Mouse (Mus musculus) liver, embryonic 14.5 days (tissue): Measurements from ENCODE around the gene Rela. TPM values are rescaled to one million over a fixed set of nuclear protein-coding genes. Genes with fewer than 3 reads are reported as not detected.

Experiments
- ATAC-seq: fragments of 200-750 bp; cut with Nextera tagmentation; 2 replicates; pipeline ENCODE4 v1.8.0; 2017; ENCODE audit warnings: moderate number of reproducible peaks, mild to moderate bottlenecking, moderate library complexity; ENCODE audit not compliant: insufficient read depth
- DNase-seq, 3 experiments: peaks; one replicate each; pipeline ENCODE4 v3.0.0-alpha.2; 2012 to 2013; ENCODE audit warnings: low read depth in 3 of 3, low spot score in 3 of 3
- H3K27ac ChIP-seq: fragments of 300-500 bp; sonication (generic); 2 replicates; pipeline ENCODE4 v1.5.1; 2014; ENCODE audit warnings: moderate library complexity, mild to moderate bottlenecking, control low read depth, inconsistent platforms
- H3K27me3 ChIP-seq: fragments of 300-500 bp; sonication (generic); 2 replicates; pipeline ENCODE4 v1.6.1; 2014; ENCODE audit warnings: mild to moderate bottlenecking, low read length, moderate library complexity; ENCODE audit not compliant: control insufficient read depth, insufficient read depth
- H3K36me3 ChIP-seq: fragments of 300-500 bp; sonication (generic); replicated peaks from 2 replicates; pipeline ENCODE4 v1.6.1; 2014; ENCODE audit warnings: low read depth; ENCODE audit not compliant: control insufficient read depth, insufficient read depth
- H3K4me1 ChIP-seq, 2 experiments: fragments of 200-500 bp in 1 of 2; fragments of 300-500 bp in 1 of 2; sonication (generic) in 1 of 2; replicated peaks; 2 replicates each; pipeline ENCODE4 v1.6.1; 2012 to 2014; ENCODE audit warnings: antibody characterized with exemption in 1 of 2, inconsistent platforms in 1 of 2, low read length in 1 of 2; ENCODE audit not compliant: control insufficient read depth in 2 of 2, insufficient read depth in 2 of 2
- H3K4me2 ChIP-seq: fragments of 300-500 bp; sonication (generic); 2 replicates; pipeline ENCODE4 v1.6.1; 2014; ENCODE audit warnings: low read depth, mild to moderate bottlenecking, control low read depth, moderate library complexity
- H3K4me3 ChIP-seq, 2 experiments: fragments of 200-500 bp in 1 of 2; fragments of 300-500 bp in 1 of 2; sonication (generic) in 1 of 2; 2 replicates each; pipeline ENCODE4 v1.5.1; 2012 to 2014; ENCODE audit warnings: low read depth in 2 of 2, low read length in 2 of 2, mild to moderate bottlenecking in 2 of 2, control low read depth in 1 of 2, inconsistent platforms in 1 of 2, moderate library complexity in 1 of 2; ENCODE audit not compliant: insufficient read depth in 1 of 2
- H3K9ac ChIP-seq: fragments of 300-500 bp; sonication (generic); replicated peaks from 2 replicates; pipeline ENCODE4 v1.6.1; 2014; ENCODE audit warnings: mild to moderate bottlenecking, control low read depth, moderate library complexity
- H3K9me3 ChIP-seq: fragments of 300-500 bp; sonication (generic); 2 replicates; pipeline ENCODE4 v1.6.1; 2016; ENCODE audit warnings: low read length, mixed read lengths; ENCODE audit not compliant: control insufficient read depth
- CTCF ChIP-seq: IDR thresholded peaks from 2 replicates; pipeline ENCODE4 v1.5.1; 2016; ENCODE audit warnings: antibody characterized with exemption, low read depth, control low read depth
- EP300 ChIP-seq: IDR thresholded peaks from 2 replicates; pipeline ENCODE4 v1.6.1; 2016; ENCODE audit warnings: antibody characterized with exemption, low read depth
- WGBS: fragments of 180-500 bp; shearing (Covaris S2); extraction: QIAGEN DNeasy Blood & Tissue Kit; methylation state at CpG from one replicate; pipeline ENCODE4 v1.1.7; 2014; ENCODE audit not compliant: insufficient replicate concordance; 5-methylcytosine and 5-hydroxymethylcytosine counted together
- polyA plus RNA-seq, 2 experiments: library from polyadenylated mRNA; depleted of rRNA in 1 of 2; stranded (reverse) in 1 of 2; unstranded in 1 of 2; fragments of >200 nt; fragmentation: Nextera tagmentation in 1 of 2; extraction: Ambion mirVana in 1 of 2; gene quantifications; 2 replicates each; pipeline versions ENCODE4 v1.2.1 to v1.2.3; 2012 to 2014

Gene Rela
- polyA plus RNA-seq, 2 experiments: 14.8 to 18.9 TPM

DNA sequence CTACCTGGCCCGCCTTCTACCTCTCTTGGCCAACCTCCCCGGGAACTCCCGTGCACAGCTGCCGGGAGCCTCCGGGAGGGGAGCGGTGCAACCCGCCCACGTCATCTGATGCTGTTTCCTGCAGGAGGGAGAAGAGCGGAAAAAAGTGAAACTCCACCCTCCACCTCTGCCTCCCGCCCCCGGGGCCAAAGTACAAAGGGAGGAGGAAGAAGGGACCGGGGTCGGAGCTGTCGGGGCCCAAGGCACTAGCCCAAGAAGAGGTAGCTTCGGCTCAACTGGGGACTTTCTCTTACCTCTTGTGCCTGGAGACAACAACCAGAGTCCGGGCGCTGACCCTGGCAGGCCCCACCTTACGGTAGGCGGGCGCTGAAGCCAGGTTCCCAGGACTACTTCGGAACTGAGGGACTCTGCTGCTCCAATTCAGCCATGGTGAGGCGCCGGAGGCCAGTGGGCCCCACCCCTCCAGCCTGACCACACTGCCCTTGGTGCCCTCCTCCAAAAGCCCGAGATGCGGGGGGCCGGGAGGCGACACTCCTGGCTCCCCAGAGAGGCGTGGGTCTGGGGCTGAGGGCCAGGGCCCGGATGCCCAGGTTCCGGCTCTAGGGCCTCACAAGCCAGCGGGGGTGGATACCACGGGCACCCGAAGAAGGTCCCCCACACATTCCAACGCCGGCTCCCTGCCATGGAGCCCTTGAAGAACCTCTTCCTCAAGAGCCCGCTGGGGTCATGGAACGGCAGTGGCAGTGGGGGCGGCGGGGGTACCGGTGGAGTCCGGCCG is 52.5 kb downstream of the Rela start:
- DNase-seq: peak; percentile 81 to 87 (median 82)
- peak overlapping the region; percentile 100 for H3K4me2 ChIP-seq
- H3K27me3 ChIP-seq: no peaks in the 10 kb centered on the region
- peaks cover 27% of the 10 kb centered on the region for H3K36me3 ChIP-seq
- peak overlapping the region; percentile 93 to 98 for H3K4me3 ChIP-seq
- H3K4me1 ChIP-seq: peaks cover 17 to 19% of the 10 kb centered on the region in 2 experiments
- peak overlapping the region; percentile 92 for H3K9ac ChIP-seq
- 0 out of 2 replicates have a peak, but pooled peaks have one; percentile 2 for TF ChIP-seq CTCF
- no peak; the same call in 1 of the 2 replicates for TF ChIP-seq EP300
- peak; percentile 66 for ATAC-seq
- no peaks in the 10 kb centered on the region for H3K9me3 ChIP-seq
- H3K27ac ChIP-seq: peak overlapping the region; percentile 91
- WGBS: 4% methylated on average over 42 of the region's 42 CpGs

DNA sequence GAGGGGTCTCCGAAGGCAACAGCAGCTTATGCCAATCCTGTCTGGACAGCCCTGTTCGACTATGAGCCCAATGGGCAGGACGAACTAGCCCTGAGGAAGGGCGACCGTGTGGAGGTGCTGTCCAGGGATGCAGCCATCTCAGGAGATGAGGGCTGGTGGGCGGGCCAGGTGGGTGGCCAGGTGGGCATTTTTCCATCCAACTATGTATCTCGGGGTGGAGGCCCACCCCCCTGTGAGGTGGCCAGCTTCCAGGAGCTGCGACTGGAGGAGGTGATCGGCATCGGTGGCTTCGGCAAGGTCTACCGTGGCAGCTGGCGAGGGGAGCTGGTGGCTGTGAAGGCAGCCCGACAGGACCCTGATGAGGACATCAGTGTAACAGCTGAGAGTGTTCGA is 53.1 kb downstream of the Rela start:
- H3K9me3 ChIP-seq: no peaks in the 10 kb centered on the region
- peaks cover 17 to 19% of the 10 kb centered on the region in 2 experiments for H3K4me1 ChIP-seq
- peak overlapping the region; percentile 100 for H3K4me2 ChIP-seq
- no peaks in the 10 kb centered on the region for H3K27me3 ChIP-seq
- 47% methylated on average over 15 of the region's 15 CpGs for WGBS
- no peak for ATAC-seq
- H3K4me3 ChIP-seq: peak overlapping the region; percentile 93 to 98
- TF ChIP-seq EP300 (no peak), CTCF (no peak)
- peak overlapping the region; percentile 92 for H3K9ac ChIP-seq
- H3K36me3 ChIP-seq: peaks cover 27% of the 10 kb centered on the region
- DNase-seq: no peak
- H3K27ac ChIP-seq: peak overlapping the region; percentile 91; the same call in 1 of the 2 replicates

DNA sequence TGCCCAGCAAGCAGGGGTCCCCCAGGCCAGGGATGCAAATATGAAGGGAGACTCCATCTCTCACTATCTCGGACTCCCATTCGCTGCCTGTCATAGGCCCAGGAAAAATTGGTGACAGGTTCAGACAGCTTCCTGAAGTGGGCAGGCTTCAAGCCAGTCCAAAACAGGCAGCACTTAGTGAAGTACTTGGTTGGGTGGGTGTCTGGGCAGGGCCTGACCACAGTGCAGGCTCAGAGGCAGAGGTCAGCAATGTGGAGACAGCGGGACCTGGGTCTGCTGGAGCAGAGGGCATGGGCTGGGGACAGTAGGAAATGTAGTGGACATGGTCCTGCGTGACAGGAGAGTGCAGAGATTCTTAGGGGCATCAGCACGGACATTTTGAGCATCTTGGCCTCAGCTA is 54.3 kb downstream of the Rela start:
- WGBS: 52% methylated on average over 5 of the region's 5 CpGs
- 0 out of 2 replicates have a peak, but pooled peaks have one; percentile 2 for TF ChIP-seq CTCF
- no peak for TF ChIP-seq EP300
- peaks cover 11 to 14% of the 10 kb centered on the region in 2 experiments for H3K4me1 ChIP-seq
- H3K4me2 ChIP-seq: peak overlapping the region; percentile 100
- no peaks in the 10 kb centered on the region for H3K9me3 ChIP-seq
- peak overlapping the region; percentile 55 for H3K9ac ChIP-seq
- ATAC-seq: no peak
- DNase-seq: no peak
- no peak overlapping the region for H3K27ac ChIP-seq
- peaks cover 27% of the 10 kb centered on the region for H3K36me3 ChIP-seq
- H3K27me3 ChIP-seq: no peaks in the 10 kb centered on the region
- peak overlapping the region; percentile 93 to 98 for H3K4me3 ChIP-seq

DNA sequence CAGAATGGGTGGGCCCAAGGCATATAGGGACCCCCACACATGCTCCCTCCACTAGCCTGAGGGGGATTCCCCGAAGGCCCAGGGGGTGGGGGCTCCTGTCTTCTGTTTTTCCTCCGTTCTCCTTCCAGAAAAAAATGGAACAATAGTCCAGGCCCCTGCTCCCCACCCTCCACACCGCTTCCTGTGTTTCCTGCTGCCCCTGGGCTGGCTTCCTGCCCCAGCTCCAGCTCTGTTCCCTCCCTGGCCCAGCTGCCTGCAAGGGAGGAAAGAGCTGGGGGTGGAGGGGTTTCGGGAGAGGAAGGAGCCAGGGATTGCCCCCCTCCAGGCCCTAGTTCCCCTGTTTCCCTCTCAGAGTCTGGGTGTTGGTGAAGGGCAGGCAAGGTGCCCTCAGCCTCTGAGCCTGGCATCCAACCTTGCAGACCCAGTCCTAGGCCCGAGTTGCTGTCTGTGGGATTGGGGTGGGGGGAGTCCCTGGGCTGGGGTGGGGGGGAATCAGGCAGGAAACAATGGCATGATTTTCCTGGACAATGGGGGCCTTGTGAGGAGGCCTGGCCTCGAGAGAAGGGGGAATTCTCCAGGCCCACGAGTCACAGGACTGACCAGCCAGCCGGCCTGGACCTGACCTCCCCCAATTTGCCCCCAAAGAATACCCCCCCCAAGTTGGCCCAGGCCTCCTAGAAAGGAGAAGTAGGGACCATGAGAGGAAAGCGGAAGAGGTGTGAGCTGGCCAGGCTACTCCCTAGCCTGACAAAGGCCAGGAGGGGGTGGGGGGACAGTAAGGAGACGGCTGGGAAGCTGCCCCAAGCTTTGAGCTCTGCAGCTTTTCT is 55.0 kb downstream of the Rela start:
- Histone ChIP-seq H3K36me3 (peaks cover 27% of the 10 kb centered on the region), H3K9ac (0 out of 2 replicates have a peak overlapping the region, but pooled peaks have one; percentile 20), H3K27me3 (no peaks in the 10 kb centered on the region), H3K4me1 (peaks cover 10 to 11% of the 10 kb centered on the region in 2 experiments), H3K27ac (peak overlapping the region; percentile 6), H3K9me3 (no peaks in the 10 kb centered on the region), H3K4me3 (peak overlapping the region; percentile 93 to 98), H3K4me2 (peak overlapping the region; percentile 100)
- DNase-seq (no peak), ATAC-seq (no peak)
- WGBS: 49% methylated on average over 10 of the region's 10 CpGs
- no peak for TF ChIP-seq EP300
- TF ChIP-seq CTCF: no peak
